Mouse (Mus musculus): ENCODE results near the gene Tsnaxip1.

DNA sequence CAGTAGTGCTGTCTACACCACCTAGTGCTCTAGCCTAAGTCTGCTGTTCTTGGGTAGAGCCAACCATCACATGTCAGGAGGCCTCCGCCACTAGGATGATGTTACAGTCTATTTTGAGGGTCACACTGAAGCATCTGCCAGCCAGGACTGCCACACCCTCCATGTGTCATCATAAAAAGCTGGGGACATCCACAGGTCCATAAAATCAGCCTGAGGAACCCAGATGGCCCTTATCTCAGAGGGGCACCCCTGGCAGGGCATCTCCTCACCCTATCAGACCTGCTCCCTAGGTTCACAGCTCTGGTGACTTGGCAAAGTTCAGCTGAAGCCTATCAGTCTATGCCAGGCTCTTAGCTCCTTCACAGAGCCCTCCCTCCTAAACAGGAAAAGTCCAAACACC, 6.6 kb upstream of the Tsnaxip1 start:
- TF ChIP-seq GATA1 (IDR thresholded peaks at IDR 0.05; ENCODE audit: borderline replicate concordance, low read length) (no peak; the same call in 2 of the 3 replicates), FLI1 (IDR thresholded peaks at IDR 0.05; ENCODE audit: low read length) (no peak)
